Mouse (Mus musculus): ENCODE results near the gene Rassf7. TPM values are rescaled to one million over a fixed set of nuclear protein-coding genes. Genes with fewer than 3 reads are reported as not detected.
"Not testable (repeated sequence)": the region's sequence is repeated elsewhere in the genome, so short reads cannot be mapped to it uniquely, and the experiment has no call there.

Gene Rassf7
- polyA plus RNA-seq, 1 experiment from 2014 or later, result 27.2 TPM

DNA sequence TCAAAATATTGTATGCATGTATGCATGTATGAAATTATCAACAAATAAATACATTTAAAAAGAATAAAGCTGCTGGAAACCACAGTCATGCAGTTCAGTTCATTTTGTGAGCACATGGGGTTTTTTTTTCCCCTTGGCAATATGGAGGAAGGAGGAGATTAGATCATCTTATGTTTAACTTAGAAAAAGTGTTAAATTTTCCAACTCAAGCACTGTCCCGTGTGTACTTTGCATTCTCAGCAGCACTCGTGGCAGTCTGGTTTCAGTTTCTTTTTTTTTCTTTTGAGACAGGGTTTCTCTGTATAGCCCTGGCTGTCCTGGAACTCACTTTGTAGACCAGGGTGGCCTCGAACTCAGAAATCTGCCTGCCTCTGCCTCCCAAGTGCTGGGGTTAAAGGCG is 34.8 kb downstream of the Rassf7 start:
- not testable (repeated sequence) for H3K4me3 ChIP-seq (replicated peaks; ENCODE audit: low read depth, low read length); H3K9ac ChIP-seq (replicated peaks; ENCODE audit: low read length)
- WGBS, result 90% methylated on average over 4 of the region's 4 CpGs

DNA sequence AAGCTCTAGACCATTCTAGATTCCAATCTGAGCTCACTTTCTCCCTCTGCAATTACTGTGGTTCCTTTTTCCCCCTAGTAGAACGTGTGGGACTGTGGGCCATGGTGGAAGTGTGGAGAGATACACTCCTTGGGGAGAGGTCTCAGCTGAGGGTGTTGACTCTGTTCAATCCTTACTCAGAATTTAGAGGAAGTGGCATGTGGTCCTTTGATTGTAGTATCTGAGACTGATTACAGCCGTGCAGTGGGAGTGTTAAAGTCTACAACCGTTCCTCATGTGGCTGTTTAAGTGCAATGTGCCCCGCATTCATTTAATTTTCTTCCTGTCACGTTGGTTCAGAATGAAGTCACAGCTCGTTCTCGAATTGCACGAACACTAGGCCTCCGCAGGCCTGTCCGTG is 40.5 kb downstream of the Rassf7 start:
- Histone ChIP-seq H3K4me3 (replicated peaks; ENCODE audit: low read depth, low read length) (no peak overlapping the region), H3K27me3 (ENCODE audit: control insufficient read depth, insufficient read depth, low read length) (no peaks in the 10 kb centered on the region), H3K4me1 (ENCODE audit: control insufficient read depth, insufficient read depth, low read length) (no peaks in the 10 kb centered on the region), H3K9ac (replicated peaks; ENCODE audit: low read length) (no peak overlapping the region), H3K36me3 (ENCODE audit: control insufficient read depth, insufficient read depth, low read length) (peaks cover 92% of the 10 kb centered on the region), H3K9me3 (ENCODE audit: control insufficient read depth, low read length) (no peaks in the 10 kb centered on the region), H3K27ac (replicated peaks; ENCODE audit: low read depth, low read length) (no peak overlapping the region), H3K4me2 (ENCODE audit: low read length) (no peak overlapping the region)
- no peak for ATAC-seq (ENCODE audit: low FRiP score, low TSS enrichment)
- DNase-seq, result no peak
- WGBS, result 96% methylated on average over 10 of the region's 10 CpGs

More for the DNA sequence above, 34.8 kb downstream of the Rassf7 start:
- H3K27ac ChIP-seq (replicated peaks; ENCODE audit: low read depth, low read length); H3K4me1 ChIP-seq (ENCODE audit: control insufficient read depth, insufficient read depth, low read length); DNase-seq; ATAC-seq (ENCODE audit: low FRiP score, low TSS enrichment); H3K4me2 ChIP-seq (ENCODE audit: low read length); H3K9me3 ChIP-seq (ENCODE audit: control insufficient read depth, low read length); H3K27me3 ChIP-seq (ENCODE audit: control insufficient read depth, insufficient read depth, low read length): not testable (repeated sequence)
- peaks cover 91% of the 10 kb centered on the region for H3K36me3 ChIP-seq (ENCODE audit: control insufficient read depth, insufficient read depth, low read length)

DNA sequence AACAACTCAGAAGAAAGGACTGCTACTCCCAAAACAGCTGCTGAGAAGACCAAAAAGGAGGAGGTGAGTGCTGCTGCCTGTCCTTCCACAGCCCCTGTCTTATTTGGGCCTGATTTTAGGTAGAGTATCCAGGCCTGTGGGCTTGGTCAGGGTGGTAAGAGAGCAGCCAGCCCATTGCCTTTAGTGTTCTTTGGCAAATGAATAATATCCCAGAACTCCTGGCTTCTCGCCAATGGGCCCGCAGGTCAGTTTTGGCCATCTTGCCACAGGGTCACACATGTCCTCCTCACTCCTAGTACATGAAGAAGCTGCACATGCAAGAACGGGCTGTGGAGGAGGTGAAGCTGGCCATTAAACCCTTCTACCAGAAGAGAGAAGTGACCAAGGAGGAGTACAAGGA is 45.8 kb downstream of the Rassf7 start:
- Histone ChIP-seq H3K27ac (replicated peaks; ENCODE audit: low read depth, low read length) (no peak overlapping the region), H3K36me3 (ENCODE audit: control insufficient read depth, insufficient read depth, low read length) (peaks cover 79% of the 10 kb centered on the region), H3K4me3 (replicated peaks; ENCODE audit: low read depth, low read length) (no peak overlapping the region), H3K4me2 (ENCODE audit: low read length) (no peak overlapping the region), H3K27me3 (ENCODE audit: control insufficient read depth, insufficient read depth, low read length) (no peaks in the 10 kb centered on the region), H3K9ac (replicated peaks; ENCODE audit: low read length) (no peak overlapping the region), H3K9me3 (ENCODE audit: control insufficient read depth, low read length) (no peaks in the 10 kb centered on the region), H3K4me1 (ENCODE audit: control insufficient read depth, insufficient read depth, low read length) (0 out of 2 replicates have a peak, but pooled peaks cover 3% of the 10 kb centered on the region)
- 93% methylated on average over 3 of the region's 3 CpGs for WGBS
- ATAC-seq (ENCODE audit: low FRiP score, low TSS enrichment), result no peak
- DNase-seq, result no peak

DNA sequence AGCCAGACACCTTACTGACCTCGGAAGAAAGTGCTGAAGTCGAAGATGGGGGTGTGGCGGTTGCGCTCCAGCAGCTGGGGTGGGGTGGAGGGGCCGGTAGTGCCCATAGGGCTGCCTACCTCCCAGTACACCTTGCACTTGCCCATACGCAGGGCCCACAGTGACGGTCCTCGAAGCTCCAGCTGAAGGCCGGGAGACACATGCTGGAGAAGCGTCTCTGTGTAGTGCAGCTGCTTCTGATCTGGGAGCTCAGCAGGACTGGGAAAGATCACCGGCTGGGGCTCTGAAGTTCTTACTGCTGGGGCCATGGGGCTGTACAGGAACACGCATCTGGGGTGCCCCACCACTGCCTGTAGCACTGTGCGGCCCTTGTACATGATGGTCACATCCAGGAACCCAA is 48.0 kb downstream of the Rassf7 start:
- no peak overlapping the region for H3K27ac ChIP-seq (replicated peaks; ENCODE audit: low read depth, low read length)
- no peak overlapping the region for H3K9ac ChIP-seq (replicated peaks; ENCODE audit: low read length)
- H3K36me3 ChIP-seq (ENCODE audit: control insufficient read depth, insufficient read depth, low read length), result peaks cover 57% of the 10 kb centered on the region
- DNase-seq, result no peak
- H3K27me3 ChIP-seq (ENCODE audit: control insufficient read depth, insufficient read depth, low read length), result no peaks in the 10 kb centered on the region
- H3K4me2 ChIP-seq (ENCODE audit: low read length), result no peak overlapping the region
- 0 out of 2 replicates have a peak, but pooled peaks cover 3% of the 10 kb centered on the region for H3K4me1 ChIP-seq (ENCODE audit: control insufficient read depth, insufficient read depth, low read length)
- no peaks in the 10 kb centered on the region for H3K9me3 ChIP-seq (ENCODE audit: control insufficient read depth, low read length)
- no peak overlapping the region for H3K4me3 ChIP-seq (replicated peaks; ENCODE audit: low read depth, low read length)
- WGBS, result 88% methylated on average over 13 of the region's 13 CpGs
- ATAC-seq (ENCODE audit: low FRiP score, low TSS enrichment), result no peak

DNA sequence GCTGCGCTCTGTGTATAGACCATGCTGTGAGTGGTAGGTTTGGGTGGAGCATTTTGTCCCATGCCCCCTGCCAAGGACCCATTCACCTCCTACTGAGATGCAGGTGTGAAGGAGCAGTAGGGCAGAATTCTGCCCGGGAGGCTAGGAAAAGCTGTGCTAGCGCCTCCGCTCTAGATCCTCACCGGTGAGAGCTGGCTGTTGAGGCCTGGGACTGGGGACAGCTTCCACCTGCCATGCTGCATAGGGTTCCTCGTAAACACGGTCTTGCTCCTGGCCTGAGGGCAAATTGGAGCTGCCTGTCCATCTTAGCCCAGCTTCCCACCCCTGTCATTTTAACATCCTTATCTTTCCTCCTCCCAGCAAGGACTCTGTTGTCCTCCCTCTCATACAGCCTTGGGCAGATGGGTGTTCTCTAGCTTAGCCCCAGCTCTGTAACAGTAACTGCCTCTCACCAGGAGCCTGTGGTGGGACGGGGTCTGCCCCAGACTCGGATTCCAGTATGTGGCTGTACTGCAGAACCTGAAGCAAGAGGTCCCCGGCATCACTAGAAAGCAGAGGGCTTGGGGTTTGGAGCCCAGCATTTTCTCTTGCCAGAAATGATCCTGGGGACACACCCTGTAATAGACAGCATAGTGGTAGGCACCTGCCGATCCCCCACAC is 48.5 kb downstream of the Rassf7 start:
- ATAC-seq (ENCODE audit: low FRiP score, low TSS enrichment), result no peak
- Histone ChIP-seq H3K9ac (replicated peaks; ENCODE audit: low read length) (no peak overlapping the region), H3K36me3 (ENCODE audit: control insufficient read depth, insufficient read depth, low read length) (peaks cover 52% of the 10 kb centered on the region), H3K4me2 (ENCODE audit: low read length) (no peak overlapping the region), H3K4me1 (ENCODE audit: control insufficient read depth, insufficient read depth, low read length) (0 out of 2 replicates have a peak, but pooled peaks cover 3% of the 10 kb centered on the region), H3K27ac (replicated peaks; ENCODE audit: low read depth, low read length) (no peak overlapping the region), H3K9me3 (ENCODE audit: control insufficient read depth, low read length) (no peaks in the 10 kb centered on the region), H3K27me3 (ENCODE audit: control insufficient read depth, insufficient read depth, low read length) (no peaks in the 10 kb centered on the region), H3K4me3 (replicated peaks; ENCODE audit: low read depth, low read length) (no peak overlapping the region)
- DNase-seq, result no peak
- WGBS, result 73% methylated on average over 11 of the region's 11 CpGs

DNA sequence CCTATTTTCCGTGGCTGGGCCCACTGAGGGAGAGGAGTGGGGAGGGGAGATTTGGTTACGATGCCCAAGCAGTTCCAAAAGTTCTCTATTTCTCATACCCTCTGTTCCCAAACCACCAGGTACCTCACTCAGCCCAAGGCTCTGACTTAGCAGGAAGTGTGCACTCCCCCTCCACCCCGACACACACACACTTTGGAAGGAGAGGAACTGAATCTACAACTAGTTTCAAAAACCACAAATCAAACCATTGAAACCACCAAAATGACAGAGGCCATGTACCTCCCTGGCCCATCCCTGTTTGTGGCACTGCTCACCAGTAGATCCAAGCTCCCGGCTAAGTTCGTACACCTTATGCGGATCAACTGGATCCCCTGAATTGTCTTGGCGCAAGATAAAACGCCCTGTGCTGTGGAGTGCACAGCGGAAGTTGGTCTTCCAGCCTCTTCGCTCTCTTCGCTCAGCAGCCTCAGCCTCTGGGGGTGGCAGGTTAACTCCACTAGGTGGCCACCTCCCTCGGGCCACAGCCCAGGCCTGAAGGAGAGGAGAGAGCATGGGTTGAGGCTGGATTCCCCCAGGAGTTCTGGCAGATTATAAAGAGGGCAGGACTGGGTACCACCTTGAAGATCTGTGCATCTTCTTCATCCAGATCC is 49.2 kb downstream of the Rassf7 start:
- ATAC-seq (ENCODE audit: low FRiP score, low TSS enrichment) (no peak), DNase-seq (peak; percentile 49)
- H3K27ac ChIP-seq (replicated peaks; ENCODE audit: low read depth, low read length), result no peak overlapping the region
- no peak overlapping the region for H3K4me3 ChIP-seq (replicated peaks; ENCODE audit: low read depth, low read length)
- 37% methylated on average over 12 of the region's 12 CpGs for WGBS
- no peak overlapping the region for H3K9ac ChIP-seq (replicated peaks; ENCODE audit: low read length)
- 0 out of 2 replicates have a peak, but pooled peaks cover 3% of the 10 kb centered on the region for H3K4me1 ChIP-seq (ENCODE audit: control insufficient read depth, insufficient read depth, low read length)
- peaks cover 45% of the 10 kb centered on the region for H3K36me3 ChIP-seq (ENCODE audit: control insufficient read depth, insufficient read depth, low read length)
- H3K27me3 ChIP-seq (ENCODE audit: control insufficient read depth, insufficient read depth, low read length), result no peaks in the 10 kb centered on the region
- H3K9me3 ChIP-seq (ENCODE audit: control insufficient read depth, low read length), result no peaks in the 10 kb centered on the region
- no peak overlapping the region for H3K4me2 ChIP-seq (ENCODE audit: low read length)

DNA sequence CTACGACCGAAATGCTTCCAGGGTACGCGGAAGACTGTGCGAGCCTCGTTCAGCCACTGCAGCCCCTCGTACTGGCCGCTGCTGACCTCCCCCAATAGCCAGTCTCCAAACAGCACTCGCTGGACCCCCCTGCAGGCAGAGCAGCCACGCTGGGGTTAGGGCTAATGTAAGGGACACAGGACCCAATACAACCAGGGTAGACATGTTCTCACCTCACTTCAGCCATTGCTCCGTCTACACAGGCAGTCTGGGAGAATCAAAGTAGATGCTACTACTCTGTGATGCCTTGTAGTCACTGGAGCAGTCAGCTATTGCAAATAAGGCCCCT is 49.7 kb downstream of the Rassf7 start:
- no peak overlapping the region for H3K4me3 ChIP-seq (replicated peaks; ENCODE audit: low read depth, low read length)
- peaks cover 40% of the 10 kb centered on the region for H3K36me3 ChIP-seq (ENCODE audit: control insufficient read depth, insufficient read depth, low read length)
- WGBS, result 35% methylated on average over 11 of the region's 11 CpGs
- no peaks in the 10 kb centered on the region for H3K27me3 ChIP-seq (ENCODE audit: control insufficient read depth, insufficient read depth, low read length)
- H3K4me1 ChIP-seq (ENCODE audit: control insufficient read depth, insufficient read depth, low read length), result 0 out of 2 replicates have a peak, but pooled peaks cover 3% of the 10 kb centered on the region
- peak; percentile 10 for DNase-seq
- no peaks in the 10 kb centered on the region for H3K9me3 ChIP-seq (ENCODE audit: control insufficient read depth, low read length)
- peak overlapping the region; percentile 49; the same call in 1 of the 2 replicates for H3K4me2 ChIP-seq (ENCODE audit: low read length)
- no peak for ATAC-seq (ENCODE audit: low FRiP score, low TSS enrichment)
- H3K27ac ChIP-seq (replicated peaks; ENCODE audit: low read depth, low read length), result no peak overlapping the region
- H3K9ac ChIP-seq (replicated peaks; ENCODE audit: low read length), result no peak overlapping the region

DNA sequence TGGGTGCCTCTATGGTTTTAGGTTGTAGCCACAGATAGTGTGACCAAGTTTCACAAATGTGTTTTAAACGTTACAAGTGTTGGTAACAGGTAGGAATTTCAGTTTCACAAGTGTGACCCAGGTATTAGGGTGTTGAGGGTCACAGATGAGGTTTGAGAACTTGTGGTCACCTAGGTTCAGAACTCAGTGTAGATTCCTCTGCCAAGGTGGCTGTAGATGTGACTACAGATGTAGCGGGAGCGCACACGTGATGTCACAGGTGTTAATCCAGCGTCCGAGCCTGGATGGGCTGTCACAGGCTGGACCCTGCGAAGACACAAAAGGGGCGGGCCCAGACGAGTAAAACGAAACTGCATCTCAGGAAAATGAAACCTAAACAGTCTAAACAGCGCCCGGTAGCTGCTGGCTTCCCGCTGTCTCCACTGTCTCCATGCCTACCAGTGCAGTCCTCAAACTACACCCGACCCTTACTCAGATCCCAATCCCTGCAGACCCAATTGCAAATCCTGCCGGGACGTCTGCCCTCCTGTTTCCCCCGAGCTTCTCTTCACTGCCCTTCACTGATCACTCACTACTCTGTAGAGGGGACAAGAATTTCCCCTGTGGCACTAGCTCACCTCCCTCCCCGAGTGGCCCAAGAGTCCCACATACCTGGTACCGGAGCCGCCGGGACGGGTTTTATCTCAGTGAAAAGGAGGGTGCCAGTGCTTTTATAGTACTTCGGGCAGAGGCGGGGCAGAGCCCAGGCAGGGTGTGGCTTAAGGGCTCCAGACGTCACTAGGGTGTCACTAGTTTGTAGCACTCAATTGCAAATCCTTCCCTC is 50.3 kb downstream of the Rassf7 start, which contains the start of gene Irf7:
Gene Irf7 (minus strand): TSS at position 743 of the 823 bp plus-strand sequence.
- DNase-seq, result peak; percentile 34

More for the DNA sequence above, 50.3 kb downstream of the Rassf7 start, which contains the start of gene Irf7:
- ATAC-seq (ENCODE audit: low FRiP score, low TSS enrichment), result peak; percentile 40; the same call in 1 of the 2 replicates
- Histone ChIP-seq H3K4me1 (ENCODE audit: control insufficient read depth, insufficient read depth, low read length) (0 out of 2 replicates have a peak, but pooled peaks cover 3% of the 10 kb centered on the region), H3K36me3 (ENCODE audit: control insufficient read depth, insufficient read depth, low read length) (peaks cover 34% of the 10 kb centered on the region), H3K4me3 (replicated peaks; ENCODE audit: low read depth, low read length) (peak within 1 kb of the TSS; percentile 20; the same call in 1 of the 2 replicates), H3K9ac (replicated peaks; ENCODE audit: low read length) (0 out of 2 replicates have a peak within 1 kb of the TSS, but pooled peaks have one; percentile 12), H3K27ac (replicated peaks; ENCODE audit: low read depth, low read length) (no peak within 1 kb of the TSS), H3K9me3 (ENCODE audit: control insufficient read depth, low read length) (no peaks in the 10 kb centered on the region), H3K27me3 (ENCODE audit: control insufficient read depth, insufficient read depth, low read length) (no peaks in the 10 kb centered on the region), H3K4me2 (ENCODE audit: low read length) (peak within 1 kb of the TSS; percentile 49)
- 16% methylated on average over 25 of the region's 25 CpGs for WGBS

Measured in midbrain, embryonic 14.5 days (tissue).